Mouse (Mus musculus) layer of hippocampus, adult 2 months (tissue): Measurements from ENCODE around the gene Kansl1. TPM values are rescaled to one million over a fixed set of nuclear protein-coding genes. Genes with fewer than 3 reads are reported as not detected.
A peak's percentile ranks its signal among the peaks of the same experiment; 100 is the strongest.

Source experiments
- DNase-seq, 2 experiments: peaks; one replicate each; pipeline ENCODE4 v3.0.0; 2022; ENCODE audit warnings: low spot score in 2 of 2
- H3K27ac ChIP-seq: fragments of 200-600 bp; 2 replicates; pipeline ENCODE4 v1.8.1; 2022
- H3K4me3 ChIP-seq: fragments of 200-600 bp; 2 replicates; pipeline ENCODE4 v1.8.1; 2022; ENCODE audit warnings: mild to moderate bottlenecking
- CTCF ChIP-seq: fragments of 200-600 bp; conservative IDR thresholded peaks from 2 replicates; pipeline ENCODE4 v1.8.1; 2022; ENCODE audit warnings: antibody characterized with exemption, mild to moderate bottlenecking, moderate library complexity
- total RNA-seq, 2 experiments: library from RNA; stranded (reverse); gene quantifications; 2 replicates each; pipeline ENCODE4 v1.2.3; 2021

Gene Kansl1
- total RNA-seq, 2 experiments from 2014 or later, result 69.9 to 70.5 TPM

DNA sequence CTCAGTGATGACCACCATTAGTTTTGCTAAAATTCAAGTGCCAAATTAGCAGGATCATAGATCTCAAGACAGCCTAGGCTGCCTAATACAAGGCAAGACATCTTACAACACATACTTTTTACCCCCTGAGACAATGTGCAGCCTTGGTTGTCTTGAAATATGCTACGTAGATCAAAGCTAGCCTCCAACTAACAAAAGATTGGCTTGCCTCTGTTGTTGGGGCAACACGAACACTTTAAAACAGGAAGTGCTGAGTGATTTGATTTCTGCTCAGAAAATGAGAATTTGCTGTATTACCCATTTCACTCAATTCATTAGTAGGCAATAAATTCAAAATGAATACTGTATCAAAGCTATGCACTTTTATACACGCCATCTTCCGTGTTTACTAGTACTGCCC lies 86.8 kb downstream of the Kansl1 start:
- no peak overlapping the region for H3K4me3 ChIP-seq
- no peak for DNase-seq
- TF ChIP-seq CTCF, result no peak
- no peak overlapping the region for H3K27ac ChIP-seq

- H3K27ac ChIP-seq, result no peak overlapping the region
- TF ChIP-seq CTCF, result peak; percentile 68
- DNase-seq, result no peak
- H3K4me3 ChIP-seq, result no peak overlapping the region
These were observed 89.0 kb downstream of the Kansl1 start for GRCm38 (mm10) chr11:104379635-104380034.

GRCm38 (mm10) chr11:104376291-104376690 lies 92.4 kb downstream of the Kansl1 start:
- H3K4me3 ChIP-seq, result no peak overlapping the region

DNA sequence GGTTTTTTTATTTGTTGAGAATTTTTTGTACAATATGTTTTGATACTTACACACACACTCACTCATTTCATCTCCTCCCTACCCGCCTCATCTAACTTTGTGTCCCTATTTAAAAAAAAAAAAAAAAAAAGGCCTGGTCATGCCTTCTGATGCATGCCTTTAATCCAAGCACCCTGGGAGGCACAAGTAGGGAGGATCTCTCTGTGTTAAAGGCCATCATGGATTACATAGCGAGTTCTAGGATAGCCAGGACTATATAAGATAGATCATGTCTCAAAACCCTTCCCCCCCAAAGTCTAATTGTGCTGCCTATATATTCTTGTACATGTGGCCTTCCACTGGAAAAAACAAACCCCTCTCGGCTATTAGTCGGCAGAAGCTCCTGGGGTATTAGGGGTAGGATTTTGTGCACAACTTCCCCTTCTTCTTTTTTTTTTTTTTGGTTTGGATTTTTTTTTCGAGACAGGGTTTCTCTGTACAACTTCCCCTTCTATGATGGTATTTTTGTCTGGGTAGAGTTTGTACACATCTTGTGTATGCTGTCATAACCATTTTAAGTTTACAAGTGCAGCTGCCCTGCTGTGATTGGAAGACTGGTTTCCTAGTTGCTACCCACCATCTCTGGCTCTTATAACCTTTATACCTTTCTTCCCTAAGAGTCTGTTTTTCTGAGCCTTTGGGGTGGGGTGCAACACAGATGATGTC lies 101.0 kb downstream of the Kansl1 start:
- Histone ChIP-seq H3K4me3 (no peak overlapping the region), H3K27ac (no peak overlapping the region)
- DNase-seq, result no peak
- TF ChIP-seq CTCF, result no peak

More at GRCm38 (mm10) chr11:104376291-104376690, 92.4 kb downstream of the Kansl1 start:
- DNase-seq, result no peak
- H3K27ac ChIP-seq, result no peak overlapping the region
- TF ChIP-seq CTCF, result no peak

GRCm38 (mm10) chr11:104363823-104364600 lies 104.6 kb downstream of the Kansl1 start:
- H3K27ac ChIP-seq, result no peak overlapping the region
- H3K4me3 ChIP-seq, result no peak overlapping the region
- DNase-seq, result no peak
- TF ChIP-seq CTCF, result no peak

GRCm38 (mm10) chr11:104362704-104363103 lies 106.0 kb downstream of the Kansl1 start:
- TF ChIP-seq CTCF, result no peak
- no peak for DNase-seq
- Histone ChIP-seq H3K27ac (no peak overlapping the region), H3K4me3 (no peak overlapping the region)

DNA sequence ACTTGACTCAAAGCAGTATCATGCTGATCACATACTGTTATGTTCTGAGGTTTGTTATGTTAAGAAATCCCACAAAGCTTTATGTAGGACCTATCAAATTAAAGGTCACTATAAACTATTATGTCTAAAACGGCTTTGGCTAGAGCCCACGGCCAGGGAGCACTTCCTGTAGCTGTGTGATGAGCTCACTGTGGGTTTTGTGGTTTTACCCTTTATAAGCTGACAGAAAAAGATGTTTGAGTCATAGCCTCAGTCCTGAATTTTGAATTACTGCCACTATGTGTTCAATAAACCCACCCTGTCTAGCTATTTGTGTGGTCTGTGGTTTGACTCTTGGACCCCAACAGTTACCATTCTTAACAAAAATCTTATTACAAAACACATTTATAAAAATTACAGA lies 106.9 kb downstream of the Kansl1 start:
- H3K27ac ChIP-seq, result no peak overlapping the region; the same call in 1 of the 2 replicates
- no peak overlapping the region for H3K4me3 ChIP-seq
- TF ChIP-seq CTCF, result no peak
- DNase-seq, result no peak

DNA sequence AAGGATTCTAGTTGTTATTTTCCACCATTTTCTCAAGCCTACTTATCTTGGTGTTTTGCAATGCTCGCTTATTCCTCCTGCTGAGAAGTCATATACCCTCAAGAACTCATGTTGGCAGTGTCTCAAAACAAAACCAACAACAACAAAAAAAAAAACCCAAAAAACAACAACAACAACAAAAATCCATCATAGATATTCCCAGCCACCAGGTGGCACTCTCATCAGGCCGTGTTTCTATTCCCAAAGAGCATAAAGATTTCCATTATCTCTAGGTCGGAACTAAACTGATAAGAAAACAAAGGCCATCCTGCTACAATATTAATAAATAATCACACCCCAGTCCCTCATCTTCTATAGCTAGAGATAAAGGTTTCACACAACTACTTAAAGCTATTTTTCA lies 121.7 kb downstream of the Kansl1 start:
- no peak for DNase-seq
- Histone ChIP-seq H3K27ac (peak overlapping the region; percentile 0; the same call in 1 of the 2 replicates), H3K4me3 (no peak overlapping the region)
- peak; percentile 87 for TF ChIP-seq CTCF

DNA sequence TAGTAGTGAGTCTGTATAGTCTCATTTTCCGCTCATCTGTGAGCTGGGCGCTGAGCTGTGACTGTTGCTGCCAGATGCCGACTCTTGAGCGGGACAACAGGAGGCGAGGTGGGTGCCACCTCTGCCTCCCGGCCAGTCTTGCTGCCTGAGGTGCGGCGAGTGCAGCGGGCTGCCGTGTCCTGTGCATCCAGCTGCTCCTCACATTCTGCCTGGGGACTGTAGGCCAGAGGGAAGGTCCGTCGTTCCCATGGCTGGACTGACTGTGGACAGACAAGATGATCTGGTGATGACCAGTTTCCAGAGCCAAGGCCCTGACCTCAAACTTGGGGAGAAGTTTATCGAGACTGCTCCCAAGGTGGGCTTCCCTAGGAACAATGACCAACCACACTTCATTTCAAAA lies 133.7 kb downstream of the Kansl1 start:
- Histone ChIP-seq H3K27ac (peak overlapping the region; percentile 4; the same call in 1 of the 2 replicates), H3K4me3 (no peak overlapping the region)
- no peak for TF ChIP-seq CTCF

GRCm38 (mm10) chr11:104334115-104334514 lies 134.5 kb downstream of the Kansl1 start:
- no peak for TF ChIP-seq CTCF
- DNase-seq, result no peak
- Histone ChIP-seq H3K4me3 (no peak overlapping the region), H3K27ac (peak overlapping the region; percentile 4; the same call in 1 of the 2 replicates)

More for the DNA sequence above, 133.7 kb downstream of the Kansl1 start:
- DNase-seq, result no peak

GRCm38 (mm10) chr11:104332105-104332504 lies 136.6 kb downstream of the Kansl1 start:
- TF ChIP-seq CTCF, result no peak
- peak overlapping the region; percentile 77 for H3K27ac ChIP-seq
- no peak overlapping the region for H3K4me3 ChIP-seq
- DNase-seq, result no peak

- peak overlapping the region; percentile 77 for H3K27ac ChIP-seq
- no peak for TF ChIP-seq CTCF
- no peak overlapping the region for H3K4me3 ChIP-seq
- DNase-seq, result no peak
These were observed 137.5 kb downstream of the Kansl1 start for GRCm38 (mm10) chr11:104331208-104331607.

- TF ChIP-seq CTCF, result no peak
- DNase-seq, result no peak
- H3K4me3 ChIP-seq, result no peak overlapping the region
- H3K27ac ChIP-seq, result no peak overlapping the region; the same call in 1 of the 2 replicates
These were observed 138.5 kb downstream of the Kansl1 start for GRCm38 (mm10) chr11:104330151-104330550.
